Mouse (Mus musculus): Measurements from ENCODE around the gene Gm10837. TPM values are rescaled to one million over a fixed set of nuclear protein-coding genes. Genes with fewer than 3 reads are reported as not detected.

Gm10837 gene
- not detected for total RNA-seq (2021)
- long read RNA-seq, experiment 1, partial matches to known transcripts = 0 of 1 reads
- long read RNA-seq, experiment 1, other reads (novel, unspliced or antisense) = 0 of 1 reads
- long read RNA-seq, experiment 2 = 0 reads

GRCm38 (mm10) chr14:122490441-122491328 is at the start of gene Gm10837:
Gene Gm10837, plus strand, starts transcription at chr14:122490586.
- no peak for TF ChIP-seq CTCF (IDR thresholded peaks at IDR 0.05)
- Histone ChIP-seq H3K27ac (peak within 1 kb of the TSS; percentile 75), H3K4me3 (peak within 1 kb of the TSS; percentile 35)
- DNase-seq (ENCODE audit: extremely low spot score in 1 of 2, low spot score in 2 of 2) = no peak
- intact Hi-C loops (cut with DNase I) = no loop called here

- peak overlapping the region; percentile 41; the same call in 1 of the 2 replicates for H3K27ac ChIP-seq
- H3K4me3 ChIP-seq = peak overlapping the region; percentile 39
- TF ChIP-seq CTCF (IDR thresholded peaks at IDR 0.05) = no peak
- DNase-seq (ENCODE audit: extremely low spot score in 1 of 2, low spot score in 2 of 2) = no peak
- intact Hi-C loops (cut with DNase I) = loop anchor here (1.0 kb wide), 1 partner anchor 44 kb away; no protein-coding TSS in a partner anchor
These were observed 40.5 kb upstream of the Gm10837 start for GRCm38 (mm10) chr14:122449601-122450495.

GRCm38 (mm10) chr14:122450496-122451382 is 39.6 kb upstream of the Gm10837 start, which contains the start of gene Gm5089:
Gene Gm5089, minus strand, starts transcription at chr14:122451115.
- peak; percentile 43 to 47 for DNase-seq (ENCODE audit: extremely low spot score in 1 of 2, low spot score in 2 of 2)
- H3K27ac ChIP-seq = peak within 1 kb of the TSS; percentile 41
- intact Hi-C loops (cut with DNase I) = loop anchor here (1.0 kb wide), 1 partner anchor 44 kb away; no protein-coding TSS in a partner anchor

DNA sequence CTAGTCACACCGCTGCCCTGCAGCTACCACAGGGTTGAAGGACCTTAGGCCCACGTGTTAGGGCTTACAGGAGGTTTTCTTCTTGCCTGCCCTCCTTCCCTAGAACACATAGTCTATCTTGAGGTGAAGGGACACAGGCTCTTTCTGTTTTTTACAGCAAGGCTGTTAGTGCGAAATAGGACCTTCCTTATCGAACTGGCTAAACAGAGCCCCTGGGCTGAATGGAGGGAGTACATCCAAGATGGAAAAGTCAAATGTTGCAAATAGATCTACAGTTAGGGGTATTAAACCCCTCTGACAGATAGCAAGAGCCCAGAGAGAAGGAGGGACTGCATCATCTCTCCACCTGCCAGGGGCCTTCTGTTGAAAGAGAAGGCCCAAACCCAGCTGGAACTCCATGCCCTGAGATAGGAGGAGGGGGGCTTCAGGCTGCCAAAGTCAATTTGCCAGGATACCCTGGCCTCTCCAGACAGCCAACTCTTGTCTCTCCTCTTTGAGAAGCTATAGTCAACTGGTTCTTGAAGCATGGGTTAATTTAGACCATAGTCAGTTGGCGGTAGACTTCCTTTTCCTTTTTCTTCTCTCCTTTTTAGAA is 38.7 kb upstream of the Gm10837 start:
- TF ChIP-seq CTCF (IDR thresholded peaks at IDR 0.05) = no peak
- no peak overlapping the region for H3K27ac ChIP-seq
- no peak for DNase-seq (ENCODE audit: extremely low spot score in 1 of 2, low spot score in 2 of 2)
- intact Hi-C loops (cut with DNase I) = no loop called here
- H3K4me3 ChIP-seq = no peak overlapping the region

More at GRCm38 (mm10) chr14:122450496-122451382, 39.6 kb upstream of the Gm10837 start, which contains the start of gene Gm5089:
- TF ChIP-seq CTCF (IDR thresholded peaks at IDR 0.05) = no peak
- peak within 1 kb of the TSS; percentile 39 for H3K4me3 ChIP-seq

- Histone ChIP-seq H3K4me3 (no peak overlapping the region), H3K27ac (peak overlapping the region; percentile 52; the same call in 1 of the 2 replicates)
- DNase-seq (ENCODE audit: extremely low spot score in 1 of 2, low spot score in 2 of 2) = no peak
- intact Hi-C loops (cut with DNase I) = no loop called here
- TF ChIP-seq CTCF (IDR thresholded peaks at IDR 0.05) = no peak
These were observed 37.5 kb upstream of the Gm10837 start for GRCm38 (mm10) chr14:122452701-122453387.

- no peak for DNase-seq (ENCODE audit: extremely low spot score in 1 of 2, low spot score in 2 of 2)
- H3K4me3 ChIP-seq = peak overlapping the region; percentile 30
- peak overlapping the region; percentile 52 for H3K27ac ChIP-seq
These were observed 36.9 kb upstream of the Gm10837 start for GRCm38 (mm10) chr14:122453388-122453995.

DNA sequence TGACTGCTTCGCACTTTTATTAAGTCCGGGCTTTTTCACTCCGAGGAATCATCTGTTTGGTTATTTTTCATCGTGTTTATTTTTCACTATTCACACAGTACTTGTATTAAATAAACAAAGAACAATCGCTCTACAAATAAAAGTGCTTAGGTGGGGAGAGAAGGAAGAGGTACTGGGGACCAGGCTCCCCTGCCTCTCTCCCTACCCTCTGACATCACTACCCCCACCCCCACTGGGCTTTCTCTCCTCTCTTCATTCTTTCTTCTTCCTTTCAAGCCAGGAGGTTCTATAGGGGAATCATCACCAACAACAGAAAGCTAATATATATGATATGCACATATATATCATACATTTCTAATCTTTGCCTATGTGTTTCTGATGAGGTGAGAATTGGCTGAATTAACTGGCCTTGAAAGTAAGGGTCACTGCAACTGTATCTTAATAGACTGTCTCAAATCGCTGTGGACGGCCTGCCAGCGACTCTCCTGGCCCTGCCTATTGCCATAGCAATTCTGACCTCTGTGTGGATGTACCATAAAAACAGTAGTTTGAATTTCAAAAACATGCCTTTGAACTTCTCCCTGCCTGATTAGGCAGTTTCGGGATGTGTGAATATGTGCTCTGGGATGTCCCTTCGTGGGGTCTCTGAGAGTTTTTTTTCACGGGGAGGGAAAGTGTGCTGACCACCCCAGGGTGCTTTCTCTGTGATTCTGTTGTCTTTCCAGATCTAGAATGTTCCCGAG is 36.2 kb upstream of the Gm10837 start:
- intact Hi-C loops (cut with DNase I) = loop anchor here (1.0 kb wide), 1 partner anchor 224 kb away; no protein-coding TSS in a partner anchor
- TF ChIP-seq CTCF (IDR thresholded peaks at IDR 0.05) = no peak
- Histone ChIP-seq H3K27ac (peak overlapping the region; percentile 52), H3K4me3 (peak overlapping the region; percentile 30)
- DNase-seq (ENCODE audit: extremely low spot score in 1 of 2, low spot score in 2 of 2) = no peak

More at GRCm38 (mm10) chr14:122453388-122453995, 36.9 kb upstream of the Gm10837 start:
- intact Hi-C loops (cut with DNase I) = no loop called here
- peak; percentile 42 for TF ChIP-seq CTCF (IDR thresholded peaks at IDR 0.05)

GRCm38 (mm10) chr14:122454901-122455561 is 35.4 kb upstream of the Gm10837 start:
- no peak for TF ChIP-seq CTCF (IDR thresholded peaks at IDR 0.05)
- intact Hi-C loops (cut with DNase I) = loop anchor here (1.0 kb wide), 1 partner anchor 225 kb away; no protein-coding TSS in a partner anchor
- no peak overlapping the region for H3K4me3 ChIP-seq
- DNase-seq (ENCODE audit: extremely low spot score in 1 of 2, low spot score in 2 of 2) = no peak
- no peak overlapping the region; the same call in 1 of the 2 replicates for H3K27ac ChIP-seq
